Mouse (Mus musculus) hindbrain, embryonic 12.5 days (tissue): ENCODE data around the gene Pitpnc1. TPM values are rescaled to one million over a fixed set of nuclear protein-coding genes. Genes with fewer than 3 reads are reported as not detected.
"Not testable (repeated sequence)": the region's sequence is repeated elsewhere in the genome, so short reads cannot be mapped to it uniquely, and the experiment has no call there.

ENCODE experiments used
- ATAC-seq: fragments of 200-750 bp; cut with Nextera tagmentation; 2 replicates; pipeline ENCODE4 v1.8.0; 2017; ENCODE audit warnings: moderate TSS enrichment; ENCODE audit not compliant: low FRiP score
- H3K27ac ChIP-seq: fragments of 300-500 bp; sonication (generic); 2 replicates; pipeline ENCODE4 v1.5.1; 2016; ENCODE audit warnings: mild to moderate bottlenecking
- H3K27me3 ChIP-seq: fragments of 300-500 bp; sonication (generic); 2 replicates; pipeline ENCODE4 v1.6.1; 2016; ENCODE audit warnings: mild to moderate bottlenecking
- H3K36me3 ChIP-seq: fragments of 300-500 bp; sonication (generic); 2 replicates; pipeline ENCODE4 v1.6.1; 2016; ENCODE audit warnings: mild to moderate bottlenecking
- H3K4me1 ChIP-seq: fragments of 300-500 bp; sonication (generic); 2 replicates; pipeline ENCODE4 v1.6.1; 2016
- H3K4me2 ChIP-seq: fragments of 300-500 bp; sonication (generic); replicated peaks from 2 replicates; pipeline ENCODE4 v1.6.1; 2016; ENCODE audit warnings: mild to moderate bottlenecking
- H3K4me3 ChIP-seq: fragments of 300-500 bp; sonication (generic); 2 replicates; pipeline ENCODE4 v1.5.1; 2016; ENCODE audit warnings: mild to moderate bottlenecking
- H3K9ac ChIP-seq: fragments of 300-500 bp; sonication (generic); 2 replicates; pipeline ENCODE4 v1.6.1; 2016; ENCODE audit warnings: mild to moderate bottlenecking, moderate library complexity
- H3K9me3 ChIP-seq: fragments of 300-500 bp; sonication (generic); replicated peaks from 2 replicates; pipeline ENCODE4 v1.6.1; 2016; ENCODE audit warnings: mild to moderate bottlenecking
- WGBS: fragments of 180-500 bp; shearing (Covaris S2); methylation state at CpG from one replicate; pipeline ENCODE4 v1.1.7; 2016; 5-methylcytosine and 5-hydroxymethylcytosine counted together
- polyA plus RNA-seq: library from polyadenylated mRNA; unstranded; fragments of >200 nt; fragmentation: Nextera tagmentation; extraction: Ambion mirVana; gene quantifications from 2 replicates; pipeline ENCODE4 v1.2.1, GENCODE M21; 2016

Pitpnc1 gene
- 36.5 and 37.1 TPM in 2 replicates for polyA plus RNA-seq

DNA sequence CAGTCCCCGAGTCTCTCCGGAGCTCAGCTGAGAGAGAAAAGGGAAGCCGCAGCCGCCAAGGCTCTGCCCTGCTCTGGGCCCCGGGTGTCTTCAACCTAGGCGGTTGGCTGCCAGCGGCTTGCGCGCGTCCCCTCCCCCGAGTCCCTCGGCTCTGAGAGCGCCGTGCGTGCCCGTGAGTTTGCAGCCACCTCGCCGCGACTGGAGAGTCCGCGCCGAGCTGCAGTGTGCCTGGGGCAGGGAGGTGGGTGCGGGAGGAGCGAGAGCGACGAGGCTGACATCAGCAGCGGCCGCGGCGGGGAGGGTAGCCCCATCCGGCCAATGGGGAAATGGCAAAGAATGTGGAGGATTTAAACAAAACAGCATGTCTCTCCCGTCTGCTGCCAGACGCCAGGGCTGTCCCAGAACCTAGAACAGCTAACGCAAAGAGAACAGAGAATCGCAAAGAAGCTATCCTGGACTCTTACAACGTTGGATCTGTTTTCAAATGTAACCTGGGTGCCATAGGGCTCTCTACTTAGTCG lies at the start of gene Pitpnc1:
Pitpnc1 (minus strand) TSS at position 179 of the 521 bp plus-strand sequence.
- Histone ChIP-seq H3K27me3 (no peaks in the 10 kb centered on the region), H3K4me2 (peak within 1 kb of the TSS; percentile 86), H3K9ac (peak within 1 kb of the TSS; percentile 82), H3K4me1 (peaks cover 21% of the 10 kb centered on the region), H3K27ac (peak within 1 kb of the TSS; percentile 93), H3K36me3 (no peaks in the 10 kb centered on the region), H3K9me3 (no peaks in the 10 kb centered on the region), H3K4me3 (peak within 1 kb of the TSS; percentile 66)
- under 1% methylated on average over 37 of the region's 37 CpGs for WGBS
- peak; percentile 90 for ATAC-seq

DNA sequence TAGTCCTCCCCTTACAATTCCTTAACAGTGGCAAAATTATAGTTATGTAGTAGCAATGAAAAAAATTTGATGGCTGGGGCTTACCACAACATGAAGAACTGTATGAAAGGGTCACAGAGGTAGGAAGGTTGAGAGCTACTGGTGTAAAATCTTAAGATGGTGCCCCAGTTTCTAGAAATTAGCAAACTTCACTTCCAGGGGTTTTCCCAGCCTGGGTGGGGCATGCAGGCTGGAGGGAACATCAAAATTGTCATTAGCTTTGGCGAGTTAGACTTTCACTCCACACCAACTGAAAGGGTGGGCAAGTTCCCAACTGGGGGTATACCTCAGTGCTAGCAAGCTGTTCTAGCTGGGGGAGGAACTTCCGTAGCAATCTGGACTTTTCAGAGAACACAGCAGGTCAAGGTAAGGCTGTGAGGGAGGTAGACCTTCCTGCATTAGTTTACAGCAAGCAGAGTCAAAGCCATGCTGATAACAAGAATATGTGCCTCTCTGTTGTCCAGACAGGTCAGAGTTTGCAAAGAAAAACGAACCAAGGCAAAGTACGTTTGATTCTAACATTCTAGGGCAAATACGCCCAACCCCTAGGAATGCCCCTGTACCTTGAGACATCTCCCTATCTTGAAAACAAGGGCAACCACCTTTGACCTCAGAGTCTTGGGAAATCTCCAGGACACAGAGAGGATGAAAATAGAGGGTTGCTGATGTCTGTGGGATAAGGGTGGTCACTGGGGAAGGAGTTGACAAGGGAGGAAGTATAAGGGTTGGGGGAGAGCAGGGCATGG lies 48.3 kb upstream of the Pitpnc1 start:
- H3K27ac ChIP-seq, result no peak overlapping the region
- H3K4me3 ChIP-seq, result no peak overlapping the region
- H3K9ac ChIP-seq, result no peak overlapping the region
- ATAC-seq, result no peak
- no peaks in the 10 kb centered on the region for H3K9me3 ChIP-seq
- no peaks in the 10 kb centered on the region for H3K36me3 ChIP-seq
- H3K27me3 ChIP-seq, result no peaks in the 10 kb centered on the region
- WGBS, result 82% methylated on average over 5 of the region's 5 CpGs
- no peaks in the 10 kb centered on the region for H3K4me1 ChIP-seq
- H3K4me2 ChIP-seq, result no peak overlapping the region

DNA sequence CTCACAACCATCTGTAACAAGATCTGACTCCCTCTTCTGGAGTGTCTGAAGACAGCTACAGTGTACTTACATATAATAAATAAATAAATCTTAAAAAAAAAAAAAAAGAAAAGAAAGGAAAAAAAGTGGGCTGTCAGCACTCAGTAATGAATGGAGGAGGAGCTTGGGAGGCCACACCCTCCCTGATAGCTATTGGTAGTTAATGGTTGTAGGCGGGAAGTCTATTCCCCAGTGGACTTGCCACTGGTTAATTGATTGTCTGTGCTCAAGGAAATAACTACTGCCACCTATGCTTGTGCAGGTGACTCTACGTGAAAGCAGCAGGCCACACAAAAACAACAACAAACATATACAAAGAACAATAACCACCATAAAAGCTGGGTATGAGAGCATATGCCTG lies 45.9 kb upstream of the Pitpnc1 start:
- no peak overlapping the region for H3K4me3 ChIP-seq
- H3K4me1 ChIP-seq, result no peaks in the 10 kb centered on the region
- no peaks in the 10 kb centered on the region for H3K27me3 ChIP-seq
- no peaks in the 10 kb centered on the region for H3K9me3 ChIP-seq
- H3K4me2 ChIP-seq, result no peak overlapping the region
- no peak for ATAC-seq
- WGBS, result 94% methylated on average over 2 of the region's 2 CpGs
- no peak overlapping the region for H3K27ac ChIP-seq
- no peaks in the 10 kb centered on the region for H3K36me3 ChIP-seq
- H3K9ac ChIP-seq, result no peak overlapping the region

DNA sequence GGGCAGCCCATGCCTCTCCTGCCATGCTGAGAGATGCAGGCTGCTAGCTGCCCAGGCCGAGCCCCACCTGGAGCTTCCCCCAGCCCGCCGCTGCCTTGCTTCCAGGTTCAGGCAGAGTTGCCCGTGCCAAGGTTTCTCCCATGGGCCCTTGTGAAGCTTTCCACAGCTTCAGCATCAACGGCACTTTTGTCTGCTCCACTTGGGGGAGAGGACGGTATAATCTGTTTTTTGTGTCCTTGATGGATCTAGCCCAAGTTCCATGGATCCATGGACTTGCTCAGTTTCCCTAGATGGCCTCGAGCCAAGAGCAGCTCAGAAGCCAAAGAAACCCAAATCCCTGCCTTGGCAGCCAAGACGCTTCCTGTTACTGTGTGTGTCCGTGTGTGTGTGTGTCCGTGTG lies 42.5 kb upstream of the Pitpnc1 start:
- H3K4me1 ChIP-seq, result peaks cover 16% of the 10 kb centered on the region
- no peaks in the 10 kb centered on the region for H3K9me3 ChIP-seq
- peaks cover 8% of the 10 kb centered on the region; the same call in 1 of the 2 replicates for H3K27me3 ChIP-seq
- H3K4me3 ChIP-seq, result no peak overlapping the region
- 82% methylated on average over 10 of the region's 10 CpGs for WGBS
- no peak overlapping the region for H3K9ac ChIP-seq
- H3K27ac ChIP-seq, result no peak overlapping the region
- no peak for ATAC-seq
- H3K36me3 ChIP-seq, result no peaks in the 10 kb centered on the region
- H3K4me2 ChIP-seq, result no peak overlapping the region

DNA sequence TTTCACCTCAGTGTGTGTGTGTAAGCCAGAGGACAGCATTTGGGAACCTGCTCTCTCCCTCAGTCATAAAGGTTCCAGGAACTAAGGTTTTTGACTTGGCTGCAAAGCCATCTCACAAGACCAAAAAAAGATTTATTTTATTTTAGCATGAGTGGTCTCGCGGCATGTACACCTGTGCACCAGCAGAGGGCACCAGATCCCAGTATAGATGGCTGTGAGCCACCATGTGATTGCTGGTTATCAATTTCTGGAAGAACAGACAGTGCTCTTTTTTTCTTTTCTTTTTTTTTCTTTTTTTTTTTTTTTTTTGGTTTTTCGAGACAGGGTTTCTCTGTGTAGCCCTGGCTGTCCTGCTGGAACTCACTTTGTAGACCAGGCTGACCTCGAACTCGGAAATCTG lies 41.5 kb upstream of the Pitpnc1 start:
- peaks cover 16% of the 10 kb centered on the region for H3K4me1 ChIP-seq
- H3K27me3 ChIP-seq, H3K4me3 ChIP-seq, H3K27ac ChIP-seq, H3K36me3 ChIP-seq, H3K9me3 ChIP-seq, H3K4me2 ChIP-seq, H3K9ac ChIP-seq, ATAC-seq: not testable (repeated sequence)
- WGBS, result 54% methylated on average over 5 of the region's 5 CpGs

DNA sequence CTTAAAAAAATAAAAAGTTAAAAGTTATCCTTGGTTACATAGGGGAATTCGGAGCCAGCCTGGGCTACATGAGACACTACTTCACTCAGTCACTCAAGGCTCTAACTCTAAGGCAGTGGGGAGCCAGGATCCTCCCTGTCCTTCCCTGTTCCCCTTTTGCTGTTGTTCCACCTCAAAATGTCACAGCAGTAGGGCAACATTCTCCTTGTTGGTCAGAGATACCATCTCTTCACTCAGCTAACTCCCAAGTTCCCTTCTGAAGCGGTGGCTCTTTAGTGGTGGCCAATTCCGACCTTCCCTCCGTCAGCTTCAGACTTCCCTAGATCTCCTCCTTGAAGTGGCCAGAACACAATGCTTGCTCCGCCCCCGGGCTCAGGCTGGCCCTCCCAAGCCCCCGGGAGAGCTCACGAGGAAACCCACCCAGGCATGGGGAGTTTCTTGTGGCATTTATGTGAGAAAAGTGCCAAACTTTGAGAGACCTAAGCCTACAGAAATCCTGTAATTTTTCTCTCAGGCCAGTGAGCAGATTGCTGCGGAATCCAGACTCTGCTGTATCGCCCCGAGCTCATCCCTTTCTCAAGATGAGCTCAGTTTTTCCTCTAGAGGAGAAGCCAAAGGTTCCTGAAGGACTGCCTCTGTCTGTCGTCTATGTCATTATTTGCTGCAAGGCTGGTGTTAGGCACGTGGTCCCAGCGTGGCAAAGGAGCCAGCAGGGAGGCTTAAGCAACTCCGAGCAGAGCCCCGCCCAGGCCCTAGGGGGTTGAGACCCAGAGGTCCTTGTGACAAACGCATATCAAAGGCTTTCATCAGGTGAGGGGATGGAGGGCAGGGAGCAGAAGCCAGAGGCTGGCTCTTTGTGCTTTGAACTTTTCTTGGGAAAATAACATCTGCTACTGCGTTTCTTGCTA lies 40.1 kb upstream of the Pitpnc1 start:
- WGBS, result 4% methylated on average over 18 of the region's 18 CpGs
- Histone ChIP-seq H3K4me1 (peaks cover 16% of the 10 kb centered on the region), H3K4me2 (peak overlapping the region; percentile 35), H3K27me3 (peaks cover 8% of the 10 kb centered on the region; the same call in 1 of the 2 replicates), H3K9me3 (no peaks in the 10 kb centered on the region), H3K4me3 (0 out of 2 replicates have a peak overlapping the region, but pooled peaks have one; percentile 4), H3K27ac (no peak overlapping the region), H3K9ac (peak overlapping the region; percentile 23), H3K36me3 (no peaks in the 10 kb centered on the region)
- ATAC-seq, result no peak

DNA sequence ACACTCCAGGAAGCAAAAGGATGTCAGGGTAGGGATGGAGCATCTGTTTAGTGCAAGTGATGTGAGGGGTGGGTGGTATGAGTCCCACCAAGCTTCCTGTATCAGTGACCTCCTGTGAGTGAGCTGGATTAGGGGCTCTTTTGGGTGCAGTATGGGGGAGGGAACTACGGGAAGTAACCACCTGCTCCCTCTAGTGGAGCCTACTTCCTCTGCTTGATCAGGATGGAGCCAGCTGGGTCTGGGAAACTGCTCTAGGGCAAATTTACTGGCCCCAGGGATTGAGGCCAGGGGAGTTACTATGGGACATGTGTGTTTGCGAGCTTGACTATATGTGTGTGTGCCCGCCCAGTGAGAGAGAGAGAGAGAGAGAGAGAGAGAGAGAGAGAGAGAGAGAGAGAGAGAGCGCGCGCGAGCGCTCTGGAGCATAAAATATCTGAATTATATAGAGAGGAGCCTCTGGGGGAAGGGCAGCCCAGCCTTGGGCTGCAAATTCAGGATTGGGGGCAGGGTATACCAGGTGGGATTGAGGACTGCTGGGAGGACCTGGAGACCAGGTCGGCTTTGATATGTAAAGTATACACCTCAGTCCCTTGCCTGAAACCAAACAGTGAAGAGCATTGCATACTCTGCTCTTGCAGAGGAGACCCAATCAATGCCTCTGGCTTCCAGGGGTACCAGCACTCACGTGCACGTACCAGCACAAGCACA lies 39.3 kb upstream of the Pitpnc1 start:
- Histone ChIP-seq H3K9me3 (no peaks in the 10 kb centered on the region), H3K27me3 (peaks cover 8% of the 10 kb centered on the region; the same call in 1 of the 2 replicates), H3K4me1 (peaks cover 16% of the 10 kb centered on the region), H3K4me2 (peak overlapping the region; percentile 35), H3K4me3 (no peak overlapping the region), H3K36me3 (no peaks in the 10 kb centered on the region), H3K27ac (no peak overlapping the region), H3K9ac (no peak overlapping the region)
- 18% methylated on average over 11 of the region's 11 CpGs for WGBS
- ATAC-seq, result peak; percentile 56

DNA sequence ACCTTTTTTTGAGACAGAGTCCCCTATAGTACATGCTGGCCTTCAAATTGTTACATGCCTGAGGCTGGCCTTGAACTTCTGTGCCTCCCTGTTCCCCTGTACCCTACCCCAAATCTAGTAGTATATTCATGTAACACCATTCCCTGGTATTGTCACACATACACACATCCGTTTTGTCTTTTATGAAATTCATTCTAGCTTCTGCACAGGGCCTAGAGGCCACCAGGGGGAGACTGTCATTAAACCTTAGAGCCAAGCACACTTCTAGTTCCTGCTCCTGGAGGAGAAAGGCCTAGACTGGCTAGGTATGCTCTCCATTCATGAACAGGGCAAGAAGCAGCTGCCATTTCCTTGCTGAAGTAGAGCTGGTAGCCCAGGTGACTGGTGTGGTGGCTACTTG lies 35.8 kb upstream of the Pitpnc1 start:
- no peak overlapping the region for H3K4me3 ChIP-seq
- no peaks in the 10 kb centered on the region for H3K9me3 ChIP-seq
- peaks cover 8% of the 10 kb centered on the region; the same call in 1 of the 2 replicates for H3K27me3 ChIP-seq
- 71% methylated on average over 1 of the region's 1 CpGs for WGBS
- H3K4me2 ChIP-seq, result no peak overlapping the region
- H3K36me3 ChIP-seq, result 0 out of 2 replicates have a peak, but pooled peaks cover 3% of the 10 kb centered on the region
- no peak for ATAC-seq
- no peak overlapping the region for H3K9ac ChIP-seq
- H3K4me1 ChIP-seq, result peaks cover 16% of the 10 kb centered on the region
- H3K27ac ChIP-seq, result no peak overlapping the region

DNA sequence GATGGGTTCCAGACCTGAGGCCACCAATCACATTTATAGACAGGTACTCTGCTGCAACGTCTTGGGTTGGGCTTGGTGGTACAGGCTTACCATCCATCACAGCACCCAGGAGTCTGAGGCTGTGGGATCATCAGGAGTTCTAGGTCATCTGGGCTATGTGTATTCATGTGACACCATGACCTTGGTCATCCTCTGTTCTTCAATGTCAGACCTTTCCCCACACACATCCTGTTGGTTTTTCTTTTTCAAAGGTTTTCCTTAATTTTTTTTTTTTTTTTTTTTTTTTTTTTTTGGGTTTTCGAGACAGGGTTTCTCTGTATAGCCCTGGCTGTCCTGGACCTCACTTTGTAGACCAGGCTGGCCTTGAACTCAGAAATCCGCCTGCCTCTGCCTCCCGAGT lies 33.9 kb upstream of the Pitpnc1 start:
- not testable (repeated sequence) for H3K4me1 ChIP-seq, H3K36me3 ChIP-seq, ATAC-seq, H3K27me3 ChIP-seq, H3K9me3 ChIP-seq, H3K4me2 ChIP-seq, H3K4me3 ChIP-seq, H3K9ac ChIP-seq, H3K27ac ChIP-seq
- 99% methylated on average over 3 of the region's 4 CpGs for WGBS

DNA sequence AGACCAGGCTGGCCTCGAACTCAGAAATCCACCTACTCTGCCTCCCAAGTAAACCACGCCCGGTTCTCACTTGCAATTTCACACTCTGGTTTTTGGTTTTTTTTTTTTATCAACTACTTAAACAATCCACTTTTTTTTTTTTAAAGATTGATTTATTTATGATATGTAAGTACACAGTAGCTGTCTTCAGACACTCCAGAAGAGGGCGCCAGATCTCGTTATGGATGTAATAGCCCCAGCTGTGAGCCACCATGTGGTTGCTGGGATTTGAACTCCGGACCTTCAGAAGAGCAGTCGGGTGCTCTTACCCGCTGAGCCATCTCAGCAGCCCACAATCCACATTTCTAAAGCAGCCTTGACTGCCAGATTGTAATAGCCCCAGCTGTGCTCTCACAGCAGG lies 32.3 kb upstream of the Pitpnc1 start:
- 84% methylated on average over 8 of the region's 8 CpGs for WGBS
- H3K4me1 ChIP-seq, result no peaks in the 10 kb centered on the region
- peaks cover 23% of the 10 kb centered on the region for H3K36me3 ChIP-seq

DNA sequence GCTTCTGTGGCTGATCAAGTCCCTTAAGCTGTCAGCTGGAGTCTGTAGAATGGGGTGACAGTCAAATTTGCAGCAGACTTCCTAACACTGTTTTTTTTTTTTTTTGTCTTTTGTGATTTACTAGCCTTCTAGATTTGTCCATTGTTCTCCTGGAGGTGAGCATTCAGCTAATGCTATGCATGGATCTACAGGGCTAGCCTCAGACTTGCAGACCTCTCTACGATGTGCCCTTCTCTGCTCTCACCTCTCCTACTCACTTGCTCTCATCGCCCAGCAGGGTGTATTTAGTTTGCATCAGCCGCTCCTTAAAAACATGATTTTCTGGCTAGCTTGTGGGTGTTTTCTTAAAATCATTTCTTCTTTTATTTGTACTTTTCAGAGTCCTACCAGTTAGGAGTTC lies 13.8 kb upstream of the Pitpnc1 start:
- Histone ChIP-seq H3K27ac (no peak overlapping the region), H3K27me3 (no peaks in the 10 kb centered on the region), H3K4me1 (peaks cover 15% of the 10 kb centered on the region), H3K9ac (no peak overlapping the region), H3K36me3 (peaks cover 42% of the 10 kb centered on the region), H3K4me2 (no peak overlapping the region), H3K4me3 (no peak overlapping the region), H3K9me3 (no peaks in the 10 kb centered on the region)
- ATAC-seq, result no peak
- WGBS, result 96% methylated on average over 3 of the region's 3 CpGs

More for the DNA sequence above, 32.3 kb upstream of the Pitpnc1 start:
- ATAC-seq, result no peak
- H3K9me3 ChIP-seq, result no peaks in the 10 kb centered on the region
- no peak overlapping the region for H3K9ac ChIP-seq
- H3K4me3 ChIP-seq, result no peak overlapping the region
- no peaks in the 10 kb centered on the region for H3K27me3 ChIP-seq
- no peak overlapping the region for H3K27ac ChIP-seq
- no peak overlapping the region for H3K4me2 ChIP-seq

DNA sequence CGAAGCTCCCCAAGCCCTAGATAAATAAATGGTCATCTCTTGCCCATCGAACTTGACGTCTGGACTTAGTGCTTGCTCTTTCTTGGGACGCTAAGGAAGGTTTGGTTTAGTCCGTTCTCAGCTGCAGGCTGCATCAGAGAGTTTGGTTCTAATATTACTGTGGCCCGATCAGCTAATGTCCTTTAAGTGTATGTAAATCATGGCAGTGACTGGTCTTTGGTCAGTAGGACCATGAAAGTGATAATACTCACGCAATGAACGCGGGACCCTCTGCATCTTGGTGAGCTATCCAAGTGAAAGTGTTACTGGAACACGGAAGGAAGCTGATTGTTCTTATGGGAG lies 9.3 kb upstream of the Pitpnc1 start:
- Histone ChIP-seq H3K27ac (peak overlapping the region; percentile 78), H3K4me3 (peak overlapping the region; percentile 91), H3K4me1 (peaks cover 15% of the 10 kb centered on the region), H3K9ac (peak overlapping the region; percentile 94), H3K27me3 (no peaks in the 10 kb centered on the region), H3K36me3 (0 out of 2 replicates have a peak, but pooled peaks cover 5% of the 10 kb centered on the region), H3K9me3 (no peaks in the 10 kb centered on the region), H3K4me2 (peak overlapping the region; percentile 94)
- WGBS, result 2% methylated on average over 10 of the region's 10 CpGs
- ATAC-seq, result no peak
